Mouse (Mus musculus) hindbrain, embryonic 15.5 days (tissue): ENCODE data around the gene Fgf11. TPM values are rescaled to one million over a fixed set of nuclear protein-coding genes. Genes with fewer than 3 reads are reported as not detected.
A peak's percentile ranks its signal among the peaks of the same experiment; 100 is the strongest.

ENCODE experiments used
- ATAC-seq: fragments of 200-750 bp; cut with Nextera tagmentation; 2 replicates; pipeline ENCODE4 v1.8.0; 2017; ENCODE audit warnings: low read depth, moderate number of reproducible peaks, moderate TSS enrichment; ENCODE audit not compliant: low FRiP score
- H3K27ac ChIP-seq: fragments of 300-500 bp; sonication (generic); replicated peaks from 2 replicates; pipeline ENCODE4 v1.5.1; 2015; ENCODE audit warnings: mild to moderate bottlenecking, inconsistent platforms
- H3K27me3 ChIP-seq: fragments of 300-500 bp; sonication (generic); 2 replicates; pipeline ENCODE4 v1.6.1; 2015; ENCODE audit warnings: control low read depth, inconsistent platforms
- H3K36me3 ChIP-seq: fragments of 300-500 bp; sonication (generic); 2 replicates; pipeline ENCODE4 v1.6.1; 2015; ENCODE audit warnings: control low read depth, inconsistent platforms
- H3K4me1 ChIP-seq: fragments of 300-500 bp; sonication (generic); replicated peaks from 2 replicates; pipeline ENCODE4 v1.6.1; 2015; ENCODE audit warnings: control low read depth, inconsistent platforms
- H3K4me2 ChIP-seq: fragments of 300-500 bp; sonication (generic); 2 replicates; pipeline ENCODE4 v1.6.1; 2015; ENCODE audit warnings: moderate library complexity, mild to moderate bottlenecking, inconsistent platforms
- H3K4me3 ChIP-seq: fragments of 300-500 bp; sonication (generic); 2 replicates; pipeline ENCODE4 v1.5.1; 2015; ENCODE audit warnings: mild to moderate bottlenecking, inconsistent platforms
- H3K9ac ChIP-seq: fragments of 300-500 bp; sonication (generic); 2 replicates; pipeline ENCODE4 v1.6.1; 2015; ENCODE audit warnings: inconsistent platforms
- H3K9me3 ChIP-seq: fragments of 300-500 bp; sonication (generic); 2 replicates; pipeline ENCODE4 v1.6.1; 2016; ENCODE audit warnings: control low read depth, inconsistent platforms
- WGBS: fragments of 180-500 bp; shearing (Covaris S2); methylation state at CpG from one replicate; pipeline ENCODE4 v1.1.7; 2015; 5-methylcytosine and 5-hydroxymethylcytosine counted together
- polyA plus RNA-seq: library from polyadenylated mRNA; unstranded; fragments of >200 nt; fragmentation: Nextera tagmentation; extraction: Ambion mirVana; gene quantifications from 2 replicates; pipeline ENCODE4 v1.2.1, GENCODE M21; 2015

Gene Fgf11
- polyA plus RNA-seq, 1 experiment from 2014 or later, result 7.1 TPM

DNA sequence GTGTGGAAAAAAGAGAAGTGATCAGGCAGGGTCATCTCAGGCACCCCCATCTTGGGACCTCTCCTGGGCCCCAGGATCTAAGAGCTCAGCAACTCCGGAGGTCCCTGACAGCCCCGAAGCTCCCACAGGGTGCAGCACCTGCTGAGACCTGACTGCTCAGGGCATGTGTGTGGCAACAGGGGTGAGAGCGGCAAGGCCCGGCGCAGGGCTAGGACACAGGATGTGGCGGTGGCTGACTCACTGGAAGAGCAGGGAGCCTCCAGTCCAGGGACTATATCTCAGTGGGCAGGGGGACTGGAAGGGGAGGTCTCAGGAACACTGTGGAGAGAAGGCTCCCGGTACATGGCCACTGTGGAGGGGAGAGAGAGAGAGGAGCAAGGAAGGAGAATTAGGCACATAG lies 3.7 kb downstream of the Fgf11 start:
- WGBS, result 74% methylated on average over 7 of the region's 7 CpGs
- no peak for ATAC-seq

DNA sequence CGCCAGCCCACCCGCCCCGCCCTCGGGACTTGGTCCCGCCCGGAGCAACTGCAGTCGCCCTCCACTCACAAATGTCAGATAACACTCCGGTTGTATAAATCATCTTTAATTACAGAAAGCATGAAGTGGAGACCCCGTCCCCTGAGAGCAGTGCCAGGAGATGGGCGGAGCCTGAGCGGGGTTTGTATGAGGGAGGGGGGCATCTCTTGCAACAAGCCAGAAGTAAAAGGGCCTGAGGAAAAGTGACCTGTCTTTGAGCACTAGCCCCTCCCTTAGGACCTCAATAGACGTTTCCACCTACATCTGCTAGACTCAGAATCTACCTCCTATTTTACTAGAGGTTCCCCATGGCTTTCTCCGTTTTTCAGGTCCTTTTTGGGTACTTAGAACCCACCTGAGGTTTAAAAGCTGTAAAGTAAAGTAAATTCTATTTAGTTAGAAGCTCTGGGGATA lies 5.6 kb downstream of the Fgf11 start:
- Histone ChIP-seq H3K27ac (no peak overlapping the region), H3K36me3 (no peaks in the 10 kb centered on the region), H3K4me3 (peak overlapping the region; percentile 47), H3K9me3 (no peaks in the 10 kb centered on the region), H3K27me3 (peaks cover 17% of the 10 kb centered on the region; the same call in 1 of the 2 replicates), H3K4me1 (peaks cover 32% of the 10 kb centered on the region), H3K9ac (no peak overlapping the region), H3K4me2 (peak overlapping the region; percentile 89)
- WGBS, result 4% methylated on average over 13 of the region's 13 CpGs
- no peak for ATAC-seq

More for the DNA sequence above, 3.7 kb downstream of the Fgf11 start:
- no peaks in the 10 kb centered on the region for H3K36me3 ChIP-seq
- peaks cover 17% of the 10 kb centered on the region; the same call in 1 of the 2 replicates for H3K27me3 ChIP-seq
- no peak overlapping the region for H3K4me3 ChIP-seq
- no peak overlapping the region for H3K4me2 ChIP-seq
- no peak overlapping the region for H3K9ac ChIP-seq
- H3K27ac ChIP-seq, result no peak overlapping the region
- H3K9me3 ChIP-seq, result no peaks in the 10 kb centered on the region
- H3K4me1 ChIP-seq, result peaks cover 51% of the 10 kb centered on the region

DNA sequence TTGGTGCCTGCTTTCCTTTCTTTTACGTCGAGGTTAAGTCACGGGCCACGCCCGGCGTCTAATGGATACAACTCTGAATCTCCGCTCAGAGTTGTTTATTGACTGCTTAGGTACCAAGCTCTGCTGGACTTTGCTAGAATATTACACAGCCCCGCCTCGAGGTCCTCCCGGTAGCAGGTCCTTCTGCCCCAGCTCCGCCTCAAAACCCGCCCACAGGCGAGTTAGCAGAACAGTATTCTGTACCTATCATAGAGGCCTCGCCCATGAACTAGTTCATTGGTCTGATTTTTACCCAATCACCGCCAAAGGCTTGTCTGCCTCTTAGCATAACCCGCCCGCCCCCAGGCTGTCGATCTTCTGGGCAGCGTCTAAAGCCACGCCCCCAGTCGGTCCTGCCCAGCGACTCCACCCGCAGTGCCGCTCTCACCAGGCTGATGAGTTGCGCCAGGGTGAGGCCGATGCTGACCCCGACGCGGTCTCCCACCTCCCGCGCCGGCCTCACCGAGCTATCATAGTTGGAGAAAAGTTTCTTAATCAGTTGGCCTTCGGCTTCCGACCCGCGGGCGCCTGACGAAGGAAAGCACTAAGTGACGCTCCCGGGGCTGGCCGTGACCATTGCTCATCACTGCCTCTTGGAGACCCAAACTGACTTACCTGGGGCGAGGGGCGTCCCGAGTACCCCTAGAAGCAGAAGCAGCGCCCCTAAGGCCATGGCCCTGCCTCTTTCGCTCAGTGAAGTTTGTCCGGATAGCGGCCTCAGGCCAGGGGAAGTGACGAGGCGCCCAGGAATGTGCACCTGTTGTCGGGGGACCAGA lies 6.3 kb downstream of the Fgf11 start, which contains the start of gene Chrnb1:
Gene Chrnb1 (minus strand): TSS at position 776 of the 815 bp plus-strand sequence.
- Histone ChIP-seq H3K9ac (peak within 1 kb of the TSS; percentile 43; the same call in 1 of the 2 replicates), H3K4me1 (peaks cover 29% of the 10 kb centered on the region), H3K9me3 (no peaks in the 10 kb centered on the region), H3K4me2 (peak within 1 kb of the TSS; percentile 89), H3K36me3 (no peaks in the 10 kb centered on the region), H3K4me3 (peak within 1 kb of the TSS; percentile 47), H3K27me3 (peaks cover 17% of the 10 kb centered on the region; the same call in 1 of the 2 replicates), H3K27ac (no peak within 1 kb of the TSS)
- peak; percentile 94 for ATAC-seq
- 1% methylated on average over 52 of the region's 52 CpGs for WGBS

DNA sequence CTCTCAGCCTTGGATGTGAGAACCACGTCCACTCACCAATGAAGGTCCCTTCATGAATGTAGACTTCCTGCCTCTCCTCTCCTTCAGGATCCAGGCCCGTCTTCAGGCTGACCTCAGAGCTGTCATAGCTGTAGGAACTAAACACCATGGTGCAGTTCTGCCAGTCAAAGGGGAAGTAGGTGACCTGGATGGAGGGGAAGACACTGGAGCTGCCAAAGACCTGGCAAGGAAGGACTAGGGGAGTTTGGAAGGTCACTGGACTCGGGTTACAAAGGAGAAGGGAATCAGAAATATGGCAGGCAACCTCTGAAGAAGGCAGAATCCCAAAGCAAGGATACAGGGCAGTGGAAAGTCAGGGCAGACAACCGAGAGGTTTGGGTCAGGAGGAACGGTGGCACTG lies 8.2 kb downstream of the Fgf11 start:
- ATAC-seq, result no peak
- Histone ChIP-seq H3K4me3 (no peak overlapping the region), H3K27ac (no peak overlapping the region), H3K4me2 (no peak overlapping the region), H3K36me3 (no peaks in the 10 kb centered on the region), H3K9ac (no peak overlapping the region), H3K27me3 (peaks cover 17% of the 10 kb centered on the region; the same call in 1 of the 2 replicates), H3K4me1 (peaks cover 12% of the 10 kb centered on the region), H3K9me3 (no peaks in the 10 kb centered on the region)
- 73% methylated on average over 5 of the region's 5 CpGs for WGBS

DNA sequence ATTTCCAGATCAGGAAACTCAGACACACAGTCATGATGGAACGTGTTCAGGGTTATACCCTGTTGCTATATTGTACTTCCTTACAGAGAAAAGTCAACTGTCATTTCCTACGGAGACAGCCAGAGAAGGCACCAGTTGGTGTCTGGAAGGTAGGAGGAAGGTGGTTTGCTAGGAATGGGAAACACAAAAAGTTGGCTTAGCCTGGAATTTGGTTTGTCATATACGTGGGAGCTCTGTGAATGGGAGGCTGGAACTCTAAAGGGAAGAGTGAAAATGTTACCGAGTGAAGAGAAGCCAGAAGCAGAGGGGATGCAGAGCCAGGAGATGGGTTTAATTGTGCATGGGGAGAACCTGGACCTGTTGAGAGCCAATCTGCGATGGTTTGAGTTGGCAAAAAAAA lies 10.2 kb downstream of the Fgf11 start:
- Histone ChIP-seq H3K36me3 (no peaks in the 10 kb centered on the region), H3K4me1 (peaks cover 12% of the 10 kb centered on the region), H3K4me2 (no peak overlapping the region), H3K27ac (no peak overlapping the region), H3K9ac (no peak overlapping the region), H3K27me3 (0 out of 2 replicates have a peak, but pooled peaks cover 13% of the 10 kb centered on the region), H3K4me3 (no peak overlapping the region), H3K9me3 (no peaks in the 10 kb centered on the region)
- WGBS, result 74% methylated on average over 5 of the region's 5 CpGs
- ATAC-seq, result no peak

- 73% methylated on average over 5 of the region's 5 CpGs for WGBS
- Histone ChIP-seq H3K9ac (no peak overlapping the region), H3K36me3 (no peaks in the 10 kb centered on the region), H3K27me3 (0 out of 2 replicates have a peak, but pooled peaks cover 13% of the 10 kb centered on the region), H3K27ac (no peak overlapping the region), H3K9me3 (no peaks in the 10 kb centered on the region), H3K4me1 (no peaks in the 10 kb centered on the region), H3K4me2 (no peak overlapping the region), H3K4me3 (no peak overlapping the region)
- no peak for ATAC-seq
Measured at GRCm38 (mm10) chr11:69789431-69789830, 12.2 kb downstream of the Fgf11 start.

GRCm38 (mm10) chr11:69787306-69787705 lies 14.4 kb downstream of the Fgf11 start:
- 83% methylated on average over 5 of the region's 5 CpGs for WGBS
- H3K4me3 ChIP-seq, result no peak overlapping the region
- no peak overlapping the region for H3K9ac ChIP-seq
- no peaks in the 10 kb centered on the region for H3K36me3 ChIP-seq
- H3K27me3 ChIP-seq, result no peaks in the 10 kb centered on the region
- no peaks in the 10 kb centered on the region for H3K4me1 ChIP-seq
- H3K9me3 ChIP-seq, result no peaks in the 10 kb centered on the region
- H3K4me2 ChIP-seq, result no peak overlapping the region
- ATAC-seq, result no peak
- H3K27ac ChIP-seq, result no peak overlapping the region

DNA sequence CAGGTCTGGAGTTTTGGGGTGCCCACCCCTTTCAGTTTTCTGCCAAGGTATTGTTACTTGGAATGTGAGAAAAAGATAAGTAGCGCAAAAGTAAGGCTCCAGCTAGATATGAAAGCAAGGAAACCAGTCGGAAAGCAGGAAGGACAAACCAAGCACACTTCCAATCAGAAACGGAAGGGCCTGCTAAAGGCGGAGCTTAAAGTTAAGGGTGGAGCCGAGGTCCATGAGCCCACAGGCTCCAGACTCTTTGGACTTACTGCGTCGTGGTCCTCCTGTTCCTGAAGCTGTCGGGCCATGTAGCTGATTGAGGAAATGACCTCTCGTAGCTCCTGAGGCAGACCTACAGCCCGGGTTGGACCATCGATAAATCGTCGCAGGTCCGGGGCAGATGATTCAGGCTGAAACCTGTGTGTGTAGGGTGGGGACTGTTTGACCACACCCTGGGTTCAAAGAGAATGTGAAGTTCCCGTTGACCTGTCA lies 16.8 kb downstream of the Fgf11 start:
- H3K4me2 ChIP-seq, result no peak overlapping the region
- no peak for ATAC-seq
- no peaks in the 10 kb centered on the region for H3K27me3 ChIP-seq
- H3K9ac ChIP-seq, result no peak overlapping the region
- no peaks in the 10 kb centered on the region for H3K4me1 ChIP-seq
- WGBS, result 48% methylated on average over 15 of the region's 15 CpGs
- H3K4me3 ChIP-seq, result no peak overlapping the region
- no peaks in the 10 kb centered on the region for H3K9me3 ChIP-seq
- H3K36me3 ChIP-seq, result no peaks in the 10 kb centered on the region
- H3K27ac ChIP-seq, result no peak overlapping the region

- WGBS, result 29% methylated on average over 4 of the region's 4 CpGs
- no peak overlapping the region for H3K27ac ChIP-seq
Measured at GRCm38 (mm10) chr11:69781828-69782227, 19.8 kb downstream of the Fgf11 start.

DNA sequence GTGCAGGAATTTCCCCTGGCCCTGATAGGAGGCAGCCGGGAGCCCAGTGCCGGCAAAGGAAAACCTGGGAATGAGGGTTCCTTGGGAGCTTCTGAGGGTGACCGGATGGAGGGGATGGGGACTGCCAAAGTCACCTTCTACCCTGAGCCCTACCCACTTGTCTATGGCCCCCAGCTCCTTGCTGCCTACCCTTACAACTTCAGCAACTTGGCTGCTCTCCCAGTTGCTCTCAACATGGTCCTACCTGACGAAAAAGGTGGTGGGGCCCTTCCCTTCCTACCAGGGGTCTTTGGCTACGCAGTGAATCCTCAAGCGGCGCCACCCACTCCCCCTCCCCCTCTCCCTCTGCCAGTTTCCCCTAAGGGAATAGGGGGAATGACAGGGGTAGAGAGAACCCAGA lies 22.7 kb downstream of the Fgf11 start:
- no peak for ATAC-seq
- H3K4me1 ChIP-seq, result no peaks in the 10 kb centered on the region
- no peak overlapping the region for H3K4me2 ChIP-seq
- no peak overlapping the region for H3K4me3 ChIP-seq
- no peak overlapping the region for H3K27ac ChIP-seq
- WGBS, result 60% methylated on average over 7 of the region's 7 CpGs
- H3K27me3 ChIP-seq, result no peaks in the 10 kb centered on the region
- H3K9me3 ChIP-seq, result no peaks in the 10 kb centered on the region
- H3K9ac ChIP-seq, result no peak overlapping the region
- 0 out of 2 replicates have a peak, but pooled peaks cover 3% of the 10 kb centered on the region for H3K36me3 ChIP-seq

More at GRCm38 (mm10) chr11:69781828-69782227, 19.8 kb downstream of the Fgf11 start:
- Histone ChIP-seq H3K27me3 (no peaks in the 10 kb centered on the region), H3K4me1 (no peaks in the 10 kb centered on the region), H3K4me2 (no peak overlapping the region), H3K9me3 (no peaks in the 10 kb centered on the region), H3K4me3 (no peak overlapping the region), H3K36me3 (no peaks in the 10 kb centered on the region), H3K9ac (no peak overlapping the region)
- ATAC-seq, result no peak

GRCm38 (mm10) chr11:69778258-69778982 lies 23.2 kb downstream of the Fgf11 start:
- Histone ChIP-seq H3K9ac (no peak overlapping the region), H3K27me3 (no peaks in the 10 kb centered on the region), H3K36me3 (0 out of 2 replicates have a peak, but pooled peaks cover 3% of the 10 kb centered on the region), H3K9me3 (no peaks in the 10 kb centered on the region), H3K27ac (no peak overlapping the region), H3K4me1 (no peaks in the 10 kb centered on the region), H3K4me3 (no peak overlapping the region), H3K4me2 (no peak overlapping the region)
- WGBS, result 68% methylated on average over 23 of the region's 23 CpGs
- ATAC-seq, result no peak
